Mouse (Mus musculus) heart, postnatal 0 days (tissue): ENCODE measurements around the gene Alg9. TPM values are rescaled to one million over a fixed set of nuclear protein-coding genes. Genes with fewer than 3 reads are reported as not detected.
A peak's percentile ranks its signal among the peaks of the same experiment; 100 is the strongest.

ENCODE experiments used
- ATAC-seq: fragments of 200-750 bp; cut with Nextera tagmentation; 2 replicates; pipeline ENCODE4 v1.8.0; 2017; ENCODE audit warnings: low read depth, moderate number of reproducible peaks, moderate library complexity; ENCODE audit not compliant: insufficient read depth
- DNase-seq: peaks from one replicate; pipeline ENCODE4 v3.0.0-alpha.2; 2016; ENCODE audit warnings: low spot score
- H3K27ac ChIP-seq: fragments of 300-500 bp; sonication (generic); 2 replicates; pipeline ENCODE4 v1.5.1; 2014; ENCODE audit warnings: low read depth, mild to moderate bottlenecking
- H3K27me3 ChIP-seq: fragments of 300-500 bp; sonication (generic); 2 replicates; pipeline ENCODE4 v1.6.1; 2014; ENCODE audit warnings: low read length, mixed read lengths; ENCODE audit not compliant: control insufficient read depth, insufficient read depth
- H3K36me3 ChIP-seq: fragments of 300-500 bp; sonication (generic); replicated peaks from 2 replicates; pipeline ENCODE4 v1.6.1; 2014; ENCODE audit warnings: low read length, mixed read lengths; ENCODE audit not compliant: control insufficient read depth, insufficient read depth
- H3K4me1 ChIP-seq: fragments of 300-500 bp; sonication (generic); 2 replicates; pipeline ENCODE4 v1.6.1; 2014; ENCODE audit warnings: antibody characterized with exemption; ENCODE audit not compliant: control insufficient read depth, insufficient read depth
- H3K4me2 ChIP-seq: fragments of 300-500 bp; sonication (generic); 2 replicates; pipeline ENCODE4 v1.6.1; 2014; ENCODE audit warnings: low read depth, mild to moderate bottlenecking, low read length, moderate library complexity
- H3K4me3 ChIP-seq: fragments of 300-500 bp; sonication (generic); 2 replicates; pipeline ENCODE4 v1.5.1; 2014; ENCODE audit warnings: low read depth, low read length
- H3K9ac ChIP-seq: fragments of 300-500 bp; sonication (generic); replicated peaks from 2 replicates; pipeline ENCODE4 v1.6.1; 2014; ENCODE audit warnings: low read depth, low read length, mixed read lengths
- H3K9me3 ChIP-seq: fragments of 300-500 bp; sonication (generic); replicated peaks from 2 replicates; pipeline ENCODE4 v1.6.1; 2016; ENCODE audit warnings: low read length; ENCODE audit not compliant: control insufficient read depth
- CTCF ChIP-seq: IDR thresholded peaks from 2 replicates; pipeline ENCODE4 v1.5.1; 2016; ENCODE audit warnings: antibody characterized with exemption, control low read depth, low read depth
- EP300 ChIP-seq: IDR thresholded peaks from 2 replicates; pipeline ENCODE4 v1.6.1; 2016; ENCODE audit warnings: antibody characterized with exemption, low read depth
- WGBS: fragments of 180-500 bp; shearing (Covaris S2); extraction: QIAGEN DNeasy Blood & Tissue Kit; methylation state at CpG from one replicate; pipeline ENCODE4 v1.1.7; 2014; 5-methylcytosine and 5-hydroxymethylcytosine counted together
- polyA plus RNA-seq: library from polyadenylated mRNA; unstranded; fragments of >200 nt; fragmentation: Nextera tagmentation; extraction: Ambion mirVana; gene quantifications from 2 replicates; pipeline ENCODE4 v1.2.1, GENCODE M21; 2015
- total RNA-seq: library from RNA; depleted of rRNA; stranded (reverse); fragments of >200 nt; gene quantifications from 2 replicates; pipeline ENCODE4 v1.2.3, GENCODE M21; 2014; ENCODE audit warnings: low replicate concordance

Alg9 gene
- total and polyA plus RNA-seq, 2 experiments from 2014 or later, result 11.4 to 23.9 TPM

DNA sequence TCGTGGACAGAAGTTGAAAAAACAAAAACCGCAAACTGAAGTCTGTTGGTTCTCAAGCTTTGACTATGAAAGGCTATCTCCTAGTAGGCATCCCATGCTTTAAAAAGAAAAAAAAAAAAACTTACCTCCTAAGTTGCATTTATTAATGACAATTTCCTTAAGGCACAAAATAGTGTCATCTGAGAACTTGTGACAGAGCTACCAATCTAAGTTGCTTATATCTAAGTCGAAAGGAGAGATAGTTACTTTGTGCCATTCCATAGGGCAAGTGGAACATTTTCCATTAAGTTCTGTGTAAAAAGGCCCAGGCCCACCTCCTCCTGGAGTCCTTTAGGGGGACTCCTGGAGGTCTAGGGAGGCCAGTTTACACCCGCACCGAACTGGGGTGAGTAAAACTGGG is 81.0 kb downstream of the Alg9 start:
- WGBS, result 79% methylated on average over 5 of the region's 5 CpGs
- Histone ChIP-seq H3K9ac (no peak overlapping the region), H3K27me3 (no peaks in the 10 kb centered on the region), H3K4me2 (peak overlapping the region; percentile 94), H3K27ac (peak overlapping the region; percentile 61), H3K4me1 (peaks cover 22% of the 10 kb centered on the region), H3K9me3 (no peaks in the 10 kb centered on the region), H3K4me3 (peak overlapping the region; percentile 85), H3K36me3 (peaks cover 16% of the 10 kb centered on the region)
- DNase-seq (no peak), ATAC-seq (no peak)
- TF ChIP-seq CTCF, result no peak

DNA sequence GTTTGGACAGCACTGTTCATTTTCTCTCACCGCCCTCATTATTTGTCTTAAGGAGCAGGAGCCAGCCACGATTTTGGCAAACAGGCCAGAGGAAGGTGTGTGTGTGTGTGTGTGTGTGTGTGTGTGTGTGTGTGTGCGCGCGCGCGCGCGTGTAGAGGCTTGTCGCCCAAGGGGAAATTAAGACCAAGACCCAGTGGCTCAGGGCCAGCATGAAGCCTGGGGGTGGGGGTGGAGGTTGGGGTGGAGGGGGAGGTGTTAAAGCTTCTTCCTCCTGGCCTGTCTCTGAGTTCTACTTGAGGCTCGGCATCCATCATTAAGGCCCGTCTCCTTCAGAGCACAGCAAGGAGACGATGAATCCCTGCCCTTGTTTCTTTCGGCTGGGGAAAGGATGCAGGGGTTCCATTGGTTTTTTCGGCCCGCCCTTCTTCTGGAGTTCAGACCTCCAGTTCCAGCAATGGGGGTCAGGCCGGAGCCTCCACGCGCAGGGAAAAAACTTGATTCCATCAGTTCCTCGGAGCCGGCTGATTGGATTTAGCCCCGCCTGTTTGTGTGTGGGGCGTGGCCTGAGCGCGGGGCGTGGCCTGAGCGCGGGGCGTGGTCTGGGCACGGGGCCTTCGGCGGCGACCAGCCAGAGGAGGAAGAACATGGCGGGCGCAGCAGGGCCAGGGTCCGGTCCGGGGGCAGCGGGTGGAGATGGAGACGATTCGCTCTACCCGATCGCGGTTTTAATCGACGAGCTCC is 81.7 kb downstream of the Alg9 start:
- Histone ChIP-seq H3K4me1 (peaks cover 14% of the 10 kb centered on the region), H3K9me3 (no peaks in the 10 kb centered on the region), H3K4me2 (peak overlapping the region; percentile 94), H3K27ac (peak overlapping the region; percentile 61), H3K9ac (peak overlapping the region; percentile 61), H3K27me3 (no peaks in the 10 kb centered on the region), H3K4me3 (peak overlapping the region; percentile 85), H3K36me3 (peaks cover 23% of the 10 kb centered on the region)
- 2% methylated on average over 45 of the region's 45 CpGs for WGBS
- no peak for TF ChIP-seq CTCF
- TF ChIP-seq EP300, result no peak
- DNase-seq (peak; percentile 70), ATAC-seq (peak; percentile 94)

- under 1% methylated on average over 45 of the region's 46 CpGs for WGBS
- no peak for DNase-seq
- TF ChIP-seq CTCF, result no peak
- no peak for TF ChIP-seq EP300
Measured at GRCm38 (mm10) chr9:50857082-50857641, 82.3 kb downstream of the Alg9 start.

GRCm38 (mm10) chr9:50858681-50859080 is 83.9 kb downstream of the Alg9 start:
- ATAC-seq (no peak), DNase-seq (no peak)
- TF ChIP-seq CTCF, result no peak
- no peak for TF ChIP-seq EP300
- H3K4me1 ChIP-seq, result peaks cover 14% of the 10 kb centered on the region
- no peaks in the 10 kb centered on the region for H3K9me3 ChIP-seq
- no peak overlapping the region for H3K27ac ChIP-seq
- H3K36me3 ChIP-seq, result peaks cover 41% of the 10 kb centered on the region
- no peak overlapping the region for H3K4me2 ChIP-seq
- 93% methylated on average over 6 of the region's 6 CpGs for WGBS
- no peak overlapping the region for H3K4me3 ChIP-seq
- H3K9ac ChIP-seq, result no peak overlapping the region
- no peaks in the 10 kb centered on the region for H3K27me3 ChIP-seq

More at GRCm38 (mm10) chr9:50857082-50857641, 82.3 kb downstream of the Alg9 start:
- peaks cover 30% of the 10 kb centered on the region for H3K36me3 ChIP-seq
- peak overlapping the region; percentile 85 for H3K4me3 ChIP-seq
- H3K27ac ChIP-seq, result no peak overlapping the region
- peak overlapping the region; percentile 61 for H3K9ac ChIP-seq
- H3K4me1 ChIP-seq, result peaks cover 14% of the 10 kb centered on the region
- peak; percentile 56 for ATAC-seq
- H3K27me3 ChIP-seq, result no peaks in the 10 kb centered on the region
- peak overlapping the region; percentile 94 for H3K4me2 ChIP-seq
- H3K9me3 ChIP-seq, result no peaks in the 10 kb centered on the region

GRCm38 (mm10) chr9:50861119-50861839 is 86.5 kb downstream of the Alg9 start:
- no peaks in the 10 kb centered on the region for H3K27me3 ChIP-seq
- 83% methylated on average over 18 of the region's 18 CpGs for WGBS
- DNase-seq, result no peak
- H3K36me3 ChIP-seq, result peaks cover 43% of the 10 kb centered on the region
- H3K4me1 ChIP-seq, result peaks cover 24% of the 10 kb centered on the region
- ATAC-seq, result no peak
- no peak overlapping the region for H3K4me2 ChIP-seq
- no peak overlapping the region for H3K27ac ChIP-seq
- TF ChIP-seq EP300, result no peak
- TF ChIP-seq CTCF, result no peak
- no peak overlapping the region for H3K4me3 ChIP-seq
- H3K9me3 ChIP-seq, result no peaks in the 10 kb centered on the region
- no peak overlapping the region for H3K9ac ChIP-seq
